Mouse (Mus musculus) C2C12 (cell line): ENCODE results near the gene Pold2. TPM values are rescaled to one million over a fixed set of nuclear protein-coding genes. Genes with fewer than 3 reads are reported as not detected.

Experiments
- H3K27me3 ChIP-seq: one replicate; pipeline ENCODE4 v1.6.1; 2011; ENCODE audit not compliant: control insufficient read depth, insufficient read depth, insufficient read length
- H3K36me3 ChIP-seq: one replicate; pipeline ENCODE4 v1.6.1; 2011; ENCODE audit not compliant: control insufficient read depth, insufficient read depth
- H3K4me3 ChIP-seq: one replicate; pipeline ENCODE4 v1.5.1; 2011; ENCODE audit warnings: mild to moderate bottlenecking, control low read depth; ENCODE audit not compliant: poor library complexity, insufficient read depth, severe bottlenecking
- H3K79me2 ChIP-seq: one replicate; pipeline ENCODE4 v1.6.1; 2011; ENCODE audit not compliant: control insufficient read depth, insufficient read depth
- H3K79me3 ChIP-seq: one replicate; pipeline ENCODE4 v1.6.1; 2011; ENCODE audit warnings: low read depth, control low read depth
- H3ac ChIP-seq: one replicate; pipeline ENCODE3; 2011; ENCODE audit warnings: low read depth; ENCODE audit not compliant: control insufficient read depth, insufficient read length
- CEBPB ChIP-seq: IDR thresholded peaks from one replicate; pipeline ENCODE4 v1.6.1; 2011; ENCODE audit warnings: low read depth, mild to moderate bottlenecking, control low read depth, moderate library complexity
- CTCF ChIP-seq: IDR thresholded peaks from one replicate; pipeline ENCODE4 v1.5.1; 2011; ENCODE audit not compliant: control insufficient read depth, insufficient read depth, insufficient read length
- FOSL1 ChIP-seq: IDR thresholded peaks from one replicate; pipeline ENCODE4 v1.8.0; 2011; ENCODE audit warnings: mild to moderate bottlenecking, low read length; ENCODE audit not compliant: poor library complexity, insufficient read depth, severe bottlenecking
- MAX ChIP-seq: IDR thresholded peaks from one replicate; pipeline ENCODE4 v1.6.1; 2011; ENCODE audit warnings: mild to moderate bottlenecking, control low read depth
- MYOD1 ChIP-seq: IDR thresholded peaks from one replicate; pipeline ENCODE4 v1.6.1; 2011; ENCODE audit warnings: low read depth; ENCODE audit not compliant: control insufficient read depth, insufficient read length
- MYOG ChIP-seq: IDR thresholded peaks from one replicate; pipeline ENCODE4 v1.6.1; 2011; ENCODE audit not compliant: control insufficient read depth, insufficient read length; ENCODE audit errors: extremely low read depth
- USF1 ChIP-seq: IDR thresholded peaks from one replicate; pipeline ENCODE4 v1.6.1; 2011; ENCODE audit warnings: low read depth, mild to moderate bottlenecking, control low read depth, moderate library complexity
- polyA plus RNA-seq: library from polyadenylated mRNA; unstranded; fragments of >200 nt; fragmentation: generic; extraction: Trizol; gene quantifications from one replicate; pipeline ENCODE4 v1.2.1, GENCODE M21; 2012; ENCODE audit warnings: missing spikeins

Gene Pold2
- polyA plus RNA-seq, 1 experiment = 154 TPM

DNA sequence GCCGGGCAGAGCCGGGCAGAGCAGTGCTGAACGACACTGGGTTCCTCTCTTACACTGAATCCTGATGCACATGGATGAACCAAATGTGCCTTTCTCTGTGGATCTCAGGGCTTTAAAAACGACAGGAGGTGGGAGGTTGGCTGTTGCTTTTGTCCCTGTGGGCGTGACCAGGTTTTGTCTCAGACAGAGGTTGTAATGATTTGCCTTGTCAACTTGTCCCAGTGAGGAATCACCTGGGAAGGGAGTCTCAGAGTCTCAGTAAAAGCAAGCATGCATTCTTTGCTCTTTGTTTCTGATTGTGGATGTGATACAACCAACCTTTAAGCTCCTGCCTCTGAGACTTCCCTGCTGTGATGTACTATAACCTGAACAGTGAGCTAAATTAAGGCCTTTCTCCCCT lies 29.0 kb upstream of the Pold2 start:
- no peak for TF ChIP-seq CEBPB

DNA sequence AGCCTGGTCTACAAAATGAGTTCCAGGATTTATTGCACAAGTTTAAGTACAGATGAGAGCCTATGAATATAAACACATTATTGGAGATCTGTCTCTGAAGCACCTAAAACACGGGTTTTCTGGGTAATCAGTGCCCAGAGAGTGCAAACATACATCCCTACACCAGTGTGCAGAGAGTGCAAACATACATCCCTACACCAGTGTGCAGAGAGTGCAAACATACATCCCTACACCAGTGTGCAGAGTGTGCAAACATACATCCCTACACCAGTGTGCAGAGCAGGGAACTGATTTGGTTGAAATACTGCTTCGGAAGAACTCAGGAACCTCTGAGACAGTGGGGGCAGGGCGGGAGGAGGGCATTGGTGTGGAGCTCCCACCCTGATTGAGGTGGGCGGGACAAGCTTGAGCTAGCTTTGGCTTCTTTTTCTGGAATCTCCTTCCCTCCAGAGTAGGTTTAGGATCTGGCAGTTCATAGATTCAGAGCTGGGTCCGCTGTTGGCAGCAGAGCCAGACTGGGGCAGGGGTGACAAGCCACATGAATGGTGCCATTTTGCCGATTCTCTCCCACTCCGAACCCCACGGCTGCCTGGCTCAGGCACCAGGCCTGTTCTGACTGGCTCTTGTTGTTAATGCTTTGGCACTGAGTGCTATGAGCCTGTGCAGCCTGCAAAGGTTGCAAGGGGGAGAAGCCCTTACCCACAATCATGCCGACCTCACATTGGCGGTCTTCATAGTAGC lies 27.9 kb upstream of the Pold2 start:
- Histone ChIP-seq H3K27me3 (no peaks in the 10 kb centered on the region), H3K79me2 (no peaks in the 10 kb centered on the region), H3K79me3 (no peaks in the 10 kb centered on the region), H3K4me3 (no peak overlapping the region), H3ac (no peak overlapping the region), H3K36me3 (no peaks in the 10 kb centered on the region)
- no peak for TF ChIP-seq CTCF
- no peak for TF ChIP-seq MYOD1
- TF ChIP-seq CEBPB = no peak
- no peak for TF ChIP-seq USF1
- TF ChIP-seq MYOG = no peak
- no peak for TF ChIP-seq FOSL1
- TF ChIP-seq MAX = no peak

More for the DNA sequence above, 29.0 kb upstream of the Pold2 start:
- Histone ChIP-seq H3K27me3 (no peaks in the 10 kb centered on the region), H3K4me3 (no peak overlapping the region), H3ac (no peak overlapping the region), H3K79me2 (no peaks in the 10 kb centered on the region), H3K36me3 (no peaks in the 10 kb centered on the region), H3K79me3 (no peaks in the 10 kb centered on the region)

DNA sequence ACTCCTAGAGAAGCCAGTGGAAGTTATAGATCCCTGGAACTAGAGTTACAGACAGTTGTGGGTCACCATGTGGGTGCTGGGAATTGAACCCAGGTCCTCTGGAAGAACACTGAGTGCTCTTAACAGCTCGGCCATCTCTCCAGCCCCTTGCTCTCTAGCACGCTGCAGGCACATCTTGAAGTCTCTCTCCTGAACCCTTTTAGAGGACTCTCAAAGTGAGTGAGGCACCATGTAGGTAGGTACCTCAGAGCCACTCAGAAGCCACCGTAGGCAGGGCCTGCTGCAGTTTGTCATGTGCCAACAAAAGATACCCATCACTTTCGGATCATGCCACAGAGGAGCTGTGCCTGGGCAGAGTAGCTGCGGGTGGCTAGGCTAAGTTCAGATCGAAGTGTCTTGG lies 26.8 kb upstream of the Pold2 start:
- H3K79me2 ChIP-seq = no peaks in the 10 kb centered on the region
- no peaks in the 10 kb centered on the region for H3K27me3 ChIP-seq
- H3K4me3 ChIP-seq = no peak overlapping the region
- H3ac ChIP-seq = no peak overlapping the region
- no peak for TF ChIP-seq MAX
- TF ChIP-seq MYOD1 = no peak
- TF ChIP-seq CTCF = no peak
- TF ChIP-seq CEBPB = no peak
- TF ChIP-seq FOSL1 = no peak
- no peaks in the 10 kb centered on the region for H3K36me3 ChIP-seq
- H3K79me3 ChIP-seq = no peaks in the 10 kb centered on the region

DNA sequence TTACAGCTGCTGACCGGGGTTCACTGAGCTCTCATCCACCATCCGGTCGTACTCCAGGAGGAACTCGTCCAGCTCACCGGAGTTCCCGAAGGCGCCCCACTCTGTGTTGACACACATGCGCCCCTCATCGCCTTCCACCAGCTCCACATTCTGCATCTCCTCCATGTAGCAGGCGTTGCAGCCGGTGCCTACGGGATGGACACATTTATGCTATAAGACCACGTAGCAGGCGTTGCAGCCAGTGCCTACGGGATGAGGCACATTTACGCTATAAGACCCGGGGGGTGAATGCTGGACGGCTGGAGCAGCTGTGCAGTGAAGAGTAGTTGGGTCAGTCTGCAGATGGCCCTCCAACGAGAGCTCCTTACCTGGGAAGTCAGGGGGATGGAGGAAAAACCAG lies 26.3 kb upstream of the Pold2 start:
- Histone ChIP-seq H3ac (no peak overlapping the region), H3K79me3 (no peaks in the 10 kb centered on the region), H3K36me3 (no peaks in the 10 kb centered on the region), H3K79me2 (no peaks in the 10 kb centered on the region), H3K27me3 (no peaks in the 10 kb centered on the region), H3K4me3 (no peak overlapping the region)
- no peak for TF ChIP-seq CEBPB
- no peak for TF ChIP-seq MYOG
- no peak for TF ChIP-seq MYOD1
- TF ChIP-seq CTCF = no peak
- TF ChIP-seq MAX = no peak
- no peak for TF ChIP-seq USF1

DNA sequence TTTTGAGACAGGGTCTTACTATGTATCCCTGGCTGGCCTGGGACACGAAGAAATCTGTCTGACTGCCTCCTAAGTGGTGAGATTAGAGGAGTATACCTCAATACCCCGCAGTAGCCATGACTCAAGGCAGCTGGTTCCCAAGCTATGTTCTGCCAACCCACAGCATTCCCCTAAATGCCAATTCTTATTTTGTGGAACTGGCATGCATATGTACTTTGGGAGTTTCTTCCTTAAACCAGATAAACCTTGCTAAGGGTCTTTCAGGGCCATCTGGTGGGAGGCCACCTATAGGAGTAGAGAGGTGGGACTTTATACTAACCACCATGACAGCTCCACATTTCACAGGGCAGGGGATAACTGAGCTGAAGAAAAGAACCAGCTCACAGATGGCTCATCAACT lies 25.8 kb upstream of the Pold2 start:
- TF ChIP-seq CTCF (no peak), MYOG (no peak), USF1 (no peak), MYOD1 (no peak), FOSL1 (no peak), CEBPB (no peak), MAX (no peak)
- Histone ChIP-seq H3ac (no peak overlapping the region), H3K79me3 (no peaks in the 10 kb centered on the region), H3K79me2 (no peaks in the 10 kb centered on the region), H3K27me3 (no peaks in the 10 kb centered on the region), H3K4me3 (no peak overlapping the region), H3K36me3 (no peaks in the 10 kb centered on the region)

DNA sequence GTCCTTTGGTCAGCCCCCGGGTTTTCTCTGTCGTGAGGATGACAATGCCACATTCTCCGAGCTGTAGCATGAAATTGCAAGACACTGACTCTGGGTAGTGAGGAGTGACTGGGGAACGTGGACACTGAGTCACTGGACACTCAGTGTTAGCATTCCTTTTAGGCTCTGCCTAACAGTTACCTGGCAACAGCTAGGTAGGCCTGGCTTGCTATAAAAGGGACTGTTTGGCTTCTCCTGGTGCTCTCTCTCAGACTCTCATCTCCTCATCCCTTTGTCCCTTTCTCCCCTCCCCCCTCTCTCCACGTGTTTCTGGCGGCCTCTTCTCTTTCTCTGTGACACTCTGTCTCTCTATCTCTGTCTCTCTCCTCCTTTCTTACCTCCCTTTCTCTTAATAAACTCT lies 24.3 kb upstream of the Pold2 start:
- no peaks in the 10 kb centered on the region for H3K79me3 ChIP-seq
- H3ac ChIP-seq = no peak overlapping the region
- TF ChIP-seq FOSL1 = no peak
- TF ChIP-seq CTCF = no peak
- TF ChIP-seq MYOG = no peak
- no peak for TF ChIP-seq CEBPB
- TF ChIP-seq MYOD1 = no peak
- TF ChIP-seq MAX = no peak
- no peak for TF ChIP-seq USF1
- no peaks in the 10 kb centered on the region for H3K79me2 ChIP-seq
- no peaks in the 10 kb centered on the region for H3K27me3 ChIP-seq
- H3K36me3 ChIP-seq = no peaks in the 10 kb centered on the region
- H3K4me3 ChIP-seq = no peak overlapping the region
